Mouse (Mus musculus) heart, postnatal 14 days (tissue): ENCODE results near the gene Il9r. TPM values are rescaled to one million over a fixed set of nuclear protein-coding genes. Genes with fewer than 3 reads are reported as not detected.

Experiments
- total RNA-seq, 2 experiments: library from RNA; stranded (reverse); gene quantifications; 2 replicates each; pipeline ENCODE4 v1.2.3; 2021

The Il9r gene
- total RNA-seq, 2 experiments from 2014 or later = 0.61 TPM; not detected in 1

Other genes with a start within 250 kb of the Il9r start
- gene 4930524B15Rik, start 234.7 kb downstream of the Il9r start, total RNA-seq = not detected
- 1 to 10 TPM; 1.2 to 8.5 TPM for gene Nsg2, start 199.8 kb downstream of the Il9r start, total RNA-seq
- gene Snrnp25, start 5.1 kb upstream of the Il9r start, total RNA-seq = 10 to 100 TPM; 11.4 to 11.5 TPM
- gene Rhbdf1, start 22.0 kb upstream of the Il9r start, total RNA-seq = 10 to 100 TPM; 22.3 to 23.3 TPM
- 1 to 10 TPM; 6.5 to 8.5 TPM for gene Mpg, start 26.2 kb upstream of the Il9r start, total RNA-seq
- 10 to 100 TPM; 24.9 to 29.3 TPM for gene Nprl3, start 67.4 kb upstream of the Il9r start, total RNA-seq
- not detected for gene Hba-x, start 76.1 kb upstream of the Il9r start, total RNA-seq
- gene Hba-a1, start 83.2 kb upstream of the Il9r start, total RNA-seq = over 10,000 TPM; 19,140 to 26,056 TPM
- 1 to 10 TPM; 2.9 TPM for gene Hbq1b, start 86.7 kb upstream of the Il9r start, total RNA-seq
- gene Hba-a2, start 96.2 kb upstream of the Il9r start, total RNA-seq = over 10,000 TPM; 17,559 to 24,540 TPM
- gene Hbq1a, start 99.8 kb upstream of the Il9r start, total RNA-seq = 1 to 10 TPM; 1.7 to 2.0 TPM
- gene Sh3pxd2b, start 147.5 kb upstream of the Il9r start, total RNA-seq = 10 to 100 TPM; 13.3 to 17.4 TPM